Mouse (Mus musculus): ENCODE results near the gene Capn2. TPM values are rescaled to one million over a fixed set of nuclear protein-coding genes. Genes with fewer than 3 reads are reported as not detected.

Capn2 gene
- total RNA-seq, 2 experiments from 2014 or later, result 63.3 to 73.1 TPM

- DNase-seq (ENCODE audit: low spot score), result peak; percentile 32
- intact Hi-C loops (cut with DNase I), result no loop called here
Observed at GRCm38 (mm10) chr1:182527921-182528858, 10.8 kb upstream of the Capn2 start.

- no peak for DNase-seq (ENCODE audit: low spot score)
- intact Hi-C loops (cut with DNase I), result no loop called here
Observed at GRCm38 (mm10) chr1:182527261-182527766, 9.9 kb upstream of the Capn2 start.

GRCm38 (mm10) chr1:182525601-182526000 lies 8.2 kb upstream of the Capn2 start:
- DNase-seq (ENCODE audit: low spot score), result no peak
- intact Hi-C loops (cut with DNase I), result no loop called here

- no peak for DNase-seq (ENCODE audit: low spot score)
Observed at GRCm38 (mm10) chr1:182523692-182524091, 6.3 kb upstream of the Capn2 start.

GRCm38 (mm10) chr1:182522961-182523360 lies 5.6 kb upstream of the Capn2 start:
- no peak for DNase-seq (ENCODE audit: low spot score)
- intact Hi-C loops (cut with DNase I), result no loop called here

More at GRCm38 (mm10) chr1:182523692-182524091, 6.3 kb upstream of the Capn2 start:
- intact Hi-C loops (cut with DNase I), result no loop called here

- intact Hi-C loops (cut with DNase I), result loop anchor here (2.0 kb wide), 1 partner anchor 18 kb away; no protein-coding TSS in a partner anchor
- DNase-seq (ENCODE audit: low spot score), result no peak
Observed at GRCm38 (mm10) chr1:182520938-182521500, 3.6 kb upstream of the Capn2 start.

GRCm38 (mm10) chr1:182520091-182520937 lies 2.9 kb upstream of the Capn2 start:
- intact Hi-C loops (cut with DNase I), result loop anchor here (2.0 kb wide), 1 partner anchor 18 kb away; no protein-coding TSS in a partner anchor
- DNase-seq (ENCODE audit: low spot score), result peak; percentile 69

- intact Hi-C loops (cut with DNase I), result no loop called here
- DNase-seq (ENCODE audit: low spot score), result no peak
Observed at GRCm38 (mm10) chr1:182519341-182519740, 1.9 kb upstream of the Capn2 start.

- intact Hi-C loops (cut with DNase I), result no loop called here
- DNase-seq (ENCODE audit: low spot score), result no peak
Observed at GRCm38 (mm10) chr1:182518811-182519210, 1.4 kb upstream of the Capn2 start.

GRCm38 (mm10) chr1:182518143-182518680 lies 804 bp upstream of the Capn2 start:
- intact Hi-C loops (cut with DNase I), result no loop called here
- no peak for DNase-seq (ENCODE audit: low spot score)

GRCm38 (mm10) chr1:182517677-182518011 lies 236 bp upstream of the Capn2 start:
- intact Hi-C loops (cut with DNase I), result loop anchor here (1.0 kb wide), 1 partner anchor 28 kb away; no protein-coding TSS in a partner anchor
- no peak for DNase-seq (ENCODE audit: low spot score)

GRCm38 (mm10) chr1:182514803-182515590 lies 2.4 kb downstream of the Capn2 start:
- intact Hi-C loops (cut with DNase I), result no loop called here
- no peak for DNase-seq (ENCODE audit: low spot score)

GRCm38 (mm10) chr1:182513714-182514113 lies 3.7 kb downstream of the Capn2 start:
- DNase-seq (ENCODE audit: low spot score), result no peak
- intact Hi-C loops (cut with DNase I), result no loop called here

GRCm38 (mm10) chr1:182512901-182513410 lies 4.5 kb downstream of the Capn2 start:
- intact Hi-C loops (cut with DNase I), result no loop called here
- no peak for DNase-seq (ENCODE audit: low spot score)

- intact Hi-C loops (cut with DNase I), result no loop called here
- no peak for DNase-seq (ENCODE audit: low spot score)
Observed at GRCm38 (mm10) chr1:182511778-182512177, 5.6 kb downstream of the Capn2 start.

- no peak for DNase-seq (ENCODE audit: low spot score)
- intact Hi-C loops (cut with DNase I), result no loop called here
Observed at GRCm38 (mm10) chr1:182511073-182511472, 6.3 kb downstream of the Capn2 start.

GRCm38 (mm10) chr1:182509110-182509797 lies 8.2 kb downstream of the Capn2 start:
- DNase-seq (ENCODE audit: low spot score), result no peak

More at GRCm38 (mm10) chr1:182509110-182509797, 8.2 kb downstream of the Capn2 start:
- intact Hi-C loops (cut with DNase I), result no loop called here
